Mouse (Mus musculus) neural tube, embryonic 14.5 days (tissue): Measurements from ENCODE around the gene E4f1. TPM values are rescaled to one million over a fixed set of nuclear protein-coding genes. Genes with fewer than 3 reads are reported as not detected.

Experiments
- ATAC-seq: fragments of 200-750 bp; cut with Nextera tagmentation; 2 replicates; pipeline ENCODE4 v1.8.0; 2017; ENCODE audit warnings: low read depth, mild to moderate bottlenecking, moderate TSS enrichment, moderate library complexity
- H3K27ac ChIP-seq: fragments of 300-500 bp; sonication (generic); 2 replicates; pipeline ENCODE4 v1.5.1; 2014; ENCODE audit warnings: low read depth, mild to moderate bottlenecking, control low read depth, low read length, moderate library complexity, mixed read lengths
- H3K27me3 ChIP-seq: fragments of 300-500 bp; sonication (generic); 2 replicates; pipeline ENCODE4 v1.6.1; 2014; ENCODE audit warnings: low read length; ENCODE audit not compliant: control insufficient read depth, insufficient read depth
- H3K36me3 ChIP-seq: fragments of 300-500 bp; sonication (generic); 2 replicates; pipeline ENCODE4 v1.6.1; 2014; ENCODE audit warnings: low read length, mixed read lengths; ENCODE audit not compliant: control insufficient read depth, insufficient read depth
- H3K4me1 ChIP-seq: fragments of 300-500 bp; sonication (generic); 2 replicates; pipeline ENCODE4 v1.6.1; 2014; ENCODE audit warnings: low read length; ENCODE audit not compliant: control insufficient read depth, insufficient read depth
- H3K4me2 ChIP-seq: fragments of 300-500 bp; sonication (generic); 2 replicates; pipeline ENCODE4 v1.6.1; 2014; ENCODE audit warnings: mild to moderate bottlenecking, low read depth, low read length, control low read depth
- H3K4me3 ChIP-seq: fragments of 300-500 bp; sonication (generic); 2 replicates; pipeline ENCODE4 v1.5.1; 2014; ENCODE audit warnings: low read depth, low read length, control low read depth, mixed read lengths
- H3K9ac ChIP-seq: fragments of 300-500 bp; sonication (generic); replicated peaks from 2 replicates; pipeline ENCODE4 v1.6.1; 2014; ENCODE audit warnings: low read depth, mild to moderate bottlenecking, control low read depth, low read length, mixed read lengths
- H3K9me3 ChIP-seq: fragments of 300-500 bp; sonication (generic); 2 replicates; pipeline ENCODE4 v1.6.1; 2016; ENCODE audit warnings: low read length; ENCODE audit not compliant: control insufficient read depth
- WGBS: fragments of 180-500 bp; shearing (Covaris S2); extraction: QIAGEN DNeasy Blood & Tissue Kit; methylation state at CpG from one replicate; pipeline ENCODE4 v1.1.7; 2014; 5-methylcytosine and 5-hydroxymethylcytosine counted together
- polyA plus RNA-seq: library from polyadenylated mRNA; unstranded; fragments of >200 nt; fragmentation: Nextera tagmentation; extraction: Ambion mirVana; gene quantifications from 2 replicates; pipeline ENCODE4 v1.2.1, GENCODE M21; 2014

E4f1 gene
- polyA plus RNA-seq, 1 experiment from 2014 or later, result 36.9 TPM

DNA sequence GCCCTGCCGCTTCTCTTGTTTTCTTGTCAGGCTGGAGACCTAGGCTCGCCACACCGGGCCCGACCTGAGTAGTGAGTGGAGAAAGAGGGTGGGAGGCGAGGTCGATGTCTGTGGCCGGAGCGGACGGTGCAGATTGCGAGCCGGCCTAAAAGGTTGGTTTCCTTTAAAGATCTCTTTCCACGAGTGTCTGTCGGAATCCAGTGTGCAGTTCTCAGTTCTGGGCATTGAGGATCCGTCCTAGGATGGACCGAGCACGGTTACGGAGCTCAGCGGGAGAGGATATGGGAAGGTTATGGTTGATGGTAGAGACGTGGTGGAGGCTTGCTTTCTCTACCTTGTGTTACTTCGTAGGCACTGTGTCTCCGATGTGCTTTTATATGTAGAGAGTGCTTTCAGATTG, 55.1 kb downstream of the E4f1 start:
- no peaks in the 10 kb centered on the region for H3K9me3 ChIP-seq
- H3K36me3 ChIP-seq, result peaks cover 18% of the 10 kb centered on the region
- H3K9ac ChIP-seq, result peak overlapping the region; percentile 94
- H3K4me3 ChIP-seq, result peak overlapping the region; percentile 91
- peak overlapping the region; percentile 92 for H3K27ac ChIP-seq
- H3K4me1 ChIP-seq, result peaks cover 20% of the 10 kb centered on the region; the same call in 1 of the 2 replicates
- peak overlapping the region; percentile 93 for H3K4me2 ChIP-seq
- 1% methylated on average over 21 of the region's 21 CpGs for WGBS
- H3K27me3 ChIP-seq, result no peaks in the 10 kb centered on the region
- ATAC-seq, result no peak

DNA sequence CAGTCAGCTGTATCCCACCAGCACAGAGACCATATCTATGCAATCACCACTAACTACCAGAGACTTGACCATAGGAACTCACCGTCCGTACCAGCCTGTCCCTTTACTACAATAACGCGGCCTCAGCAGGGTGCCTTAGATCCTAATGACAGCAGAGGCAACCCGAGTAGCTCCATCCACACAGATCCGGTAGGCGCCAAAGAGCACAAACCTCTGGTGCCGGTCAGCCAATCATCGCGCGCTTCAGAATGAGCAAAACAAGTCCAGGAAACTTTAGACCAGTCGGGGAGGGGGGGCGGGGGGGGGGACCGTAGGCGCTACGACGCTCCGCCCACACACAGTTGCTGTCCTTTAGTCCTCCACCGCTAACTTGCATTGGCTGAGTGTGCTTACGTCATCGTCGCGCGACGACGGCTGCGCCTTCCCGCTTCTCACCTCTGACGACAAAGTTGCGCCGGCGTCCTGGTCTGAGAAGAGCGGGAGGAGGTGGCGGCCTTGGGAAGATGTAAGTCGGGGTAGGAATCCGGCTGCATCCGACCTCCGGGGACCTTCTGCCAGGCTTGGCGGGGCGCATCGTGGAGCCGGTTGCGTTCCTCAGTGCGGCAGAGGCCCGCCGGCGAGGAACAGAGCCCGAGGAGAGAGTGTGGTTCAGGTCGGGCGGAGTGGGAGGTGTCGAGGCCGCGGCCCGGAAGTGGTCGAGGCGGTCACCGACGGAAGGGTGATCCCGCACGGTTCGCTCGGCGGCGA, 55.7 kb downstream of the E4f1 start, which contains the start of gene Rnps1:
Rnps1 (plus strand) TSS at position 336 of the 747 bp plus-strand sequence.
- peak; percentile 97 for ATAC-seq
- H3K36me3 ChIP-seq, result peaks cover 19% of the 10 kb centered on the region
- peaks cover 20% of the 10 kb centered on the region; the same call in 1 of the 2 replicates for H3K4me1 ChIP-seq

DNA sequence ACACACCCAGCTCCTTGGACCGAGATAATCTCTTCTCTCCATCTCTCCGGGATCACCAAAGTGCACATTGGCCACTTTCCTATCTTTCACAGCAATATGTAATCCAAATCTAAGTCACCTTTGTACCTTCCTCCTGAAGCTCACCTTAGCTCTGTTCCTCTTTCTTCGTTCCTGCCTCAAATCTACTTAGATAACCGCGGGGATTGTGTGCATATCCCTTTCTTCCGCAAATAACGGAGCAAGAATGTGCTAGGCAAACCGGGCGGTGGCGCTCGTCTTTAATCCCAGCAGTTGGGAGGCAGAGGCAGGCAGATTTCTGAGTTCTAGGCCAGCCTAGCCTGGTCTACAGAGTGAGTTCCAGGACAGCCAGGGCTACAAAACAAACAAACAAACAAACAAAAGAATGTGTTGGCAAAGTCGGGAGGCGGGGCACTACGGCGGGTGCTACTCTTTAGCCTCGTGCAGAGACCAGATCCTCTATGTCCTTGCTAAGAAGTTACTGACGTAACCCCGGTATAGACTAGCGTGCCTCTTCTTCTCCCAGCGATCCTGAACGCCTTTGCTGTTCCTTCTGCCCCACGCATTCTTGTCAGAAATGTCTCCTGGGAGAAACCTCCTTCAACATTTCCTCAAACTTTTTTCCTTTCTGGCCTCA, 56.4 kb downstream of the E4f1 start:
- peak overlapping the region; percentile 93 for H3K4me2 ChIP-seq
- H3K4me1 ChIP-seq, result peaks cover 20% of the 10 kb centered on the region; the same call in 1 of the 2 replicates
- H3K36me3 ChIP-seq, result peaks cover 20% of the 10 kb centered on the region
- peak overlapping the region; percentile 77 for H3K27ac ChIP-seq
- peak overlapping the region; percentile 62 for H3K9ac ChIP-seq
- WGBS, result 35% methylated on average over 22 of the region's 22 CpGs
- H3K9me3 ChIP-seq, result no peaks in the 10 kb centered on the region
- peak overlapping the region; percentile 91 for H3K4me3 ChIP-seq
- no peaks in the 10 kb centered on the region for H3K27me3 ChIP-seq
- ATAC-seq, result 0 out of 2 replicates have a peak, but pooled peaks have one; percentile 18

More for the DNA sequence above, 55.7 kb downstream of the E4f1 start, which contains the start of gene Rnps1:
- H3K9me3 ChIP-seq, result no peaks in the 10 kb centered on the region
- H3K9ac ChIP-seq, result peak within 1 kb of the TSS; percentile 94
- no peaks in the 10 kb centered on the region for H3K27me3 ChIP-seq
- under 1% methylated on average over 64 of the region's 64 CpGs for WGBS
- H3K27ac ChIP-seq, result peak within 1 kb of the TSS; percentile 92
- peak within 1 kb of the TSS; percentile 91 for H3K4me3 ChIP-seq
- peak within 1 kb of the TSS; percentile 93 for H3K4me2 ChIP-seq

- no peak overlapping the region for H3K9ac ChIP-seq
- no peaks in the 10 kb centered on the region for H3K27me3 ChIP-seq
- H3K9me3 ChIP-seq, result no peaks in the 10 kb centered on the region
- no peak for ATAC-seq
- 91% methylated on average over 12 of the region's 12 CpGs for WGBS
- no peaks in the 10 kb centered on the region for H3K4me1 ChIP-seq
- no peak overlapping the region for H3K4me2 ChIP-seq
- H3K36me3 ChIP-seq, result peaks cover 57% of the 10 kb centered on the region
- H3K27ac ChIP-seq, result no peak overlapping the region
- H3K4me3 ChIP-seq, result no peak overlapping the region
Measured at GRCm38 (mm10) chr17:24407116-24407803, 62.9 kb downstream of the E4f1 start.

GRCm38 (mm10) chr17:24402371-24402770, 67.7 kb downstream of the E4f1 start:
- WGBS, result 89% methylated on average over 3 of the region's 3 CpGs
- no peak for ATAC-seq
- no peaks in the 10 kb centered on the region for H3K27me3 ChIP-seq

DNA sequence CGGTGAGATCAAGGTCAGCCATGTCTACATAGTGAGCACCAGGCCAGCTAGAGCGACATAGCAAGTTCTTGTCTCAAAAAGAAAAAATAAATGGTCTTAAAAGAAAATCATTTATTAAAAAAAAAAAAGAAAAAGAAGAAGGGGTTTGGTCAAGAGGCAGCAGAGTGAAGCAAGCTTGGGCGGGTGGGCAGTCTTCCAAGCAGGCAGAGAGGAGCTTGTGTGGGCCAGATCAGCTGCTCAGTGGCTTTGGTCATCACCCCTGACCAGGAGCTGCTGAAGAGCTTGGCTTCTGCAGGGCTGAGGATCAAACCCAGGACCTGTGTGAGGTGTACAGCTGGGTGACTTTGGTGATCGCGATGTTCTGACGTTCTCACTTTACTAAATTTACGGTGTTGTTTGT, 75.7 kb downstream of the E4f1 start:
- ATAC-seq, result no peak
- Histone ChIP-seq H3K9ac (no peak overlapping the region), H3K36me3 (peaks cover 32% of the 10 kb centered on the region), H3K27ac (no peak overlapping the region), H3K4me3 (no peak overlapping the region), H3K4me2 (no peak overlapping the region), H3K4me1 (no peaks in the 10 kb centered on the region), H3K9me3 (no peaks in the 10 kb centered on the region), H3K27me3 (no peaks in the 10 kb centered on the region)
- 91% methylated on average over 7 of the region's 7 CpGs for WGBS

More at GRCm38 (mm10) chr17:24402371-24402770, 67.7 kb downstream of the E4f1 start:
- no peaks in the 10 kb centered on the region for H3K9me3 ChIP-seq
- H3K9ac ChIP-seq, result no peak overlapping the region
- H3K4me3 ChIP-seq, result no peak overlapping the region
- no peak overlapping the region for H3K4me2 ChIP-seq
- no peaks in the 10 kb centered on the region for H3K4me1 ChIP-seq
- peaks cover 77% of the 10 kb centered on the region for H3K36me3 ChIP-seq
- H3K27ac ChIP-seq, result no peak overlapping the region

Other genes with a start within 250 kb of the E4f1 start
- 10.0 and 11.2 TPM in 2 replicates for gene Tedc2, start 249.5 kb downstream of the E4f1 start, polyA plus RNA-seq
- gene Ccnf, start 218.8 kb downstream of the E4f1 start, polyA plus RNA-seq, result 7.0 and 11.1 TPM in 2 replicates
- 0.68 and 0.87 TPM in 2 replicates for gene Abca17, start 119.2 kb downstream of the E4f1 start, polyA plus RNA-seq
- 33.0 and 37.1 TPM in 2 replicates for gene Abca3, start 118.4 kb downstream of the E4f1 start, polyA plus RNA-seq
- gene Rnps1, start 55.7 kb downstream of the E4f1 start, polyA plus RNA-seq, result 285 and 287 TPM in 2 replicates
- 44.2 and 49.9 TPM in 2 replicates for gene Eci1, start 43.7 kb downstream of the E4f1 start, polyA plus RNA-seq
- gene Dnase1l2, start 27.2 kb downstream of the E4f1 start, polyA plus RNA-seq, result 6.5 and 7.5 TPM in 2 replicates
- 73.3 and 75.4 TPM in 2 replicates for gene Pgp, start 79 bp upstream of the E4f1 start, polyA plus RNA-seq
- 0.68 TPM in 1 of 2 replicates, not detected in the other for gene Bricd5, start 3.6 kb upstream of the E4f1 start, polyA plus RNA-seq
- 36.2 and 38.0 TPM in 2 replicates for gene Mlst8, start 8.8 kb upstream of the E4f1 start, polyA plus RNA-seq
- gene Caskin1, start 18.3 kb upstream of the E4f1 start, polyA plus RNA-seq, result 44.9 and 52.2 TPM in 2 replicates
- gene Traf7, start 57.6 kb upstream of the E4f1 start, polyA plus RNA-seq, result 74.2 and 76.6 TPM in 2 replicates
- 1.8 and 5.7 TPM in 2 replicates for gene Rab26, start 63.9 kb upstream of the E4f1 start, polyA plus RNA-seq
- 30.8 and 37.5 TPM in 2 replicates for gene Pkd1, start 79.5 kb upstream of the E4f1 start, polyA plus RNA-seq
- gene Tsc2, start 162.3 kb upstream of the E4f1 start, polyA plus RNA-seq, result 74.7 and 87.7 TPM in 2 replicates
- gene Nthl1, start 162.4 kb upstream of the E4f1 start, polyA plus RNA-seq, result 6.8 and 7.3 TPM in 2 replicates
- gene Slc9a3r2, start 180.0 kb upstream of the E4f1 start, polyA plus RNA-seq, result 49.3 and 52.6 TPM in 2 replicates
- gene Npw, start 188.1 kb upstream of the E4f1 start, polyA plus RNA-seq, result not detected in 2 replicates
- gene Zfp598, start 199.4 kb upstream of the E4f1 start, polyA plus RNA-seq, result 22.6 and 24.5 TPM in 2 replicates
- 154 and 196 TPM in 2 replicates for gene Syngr3, start 219.6 kb upstream of the E4f1 start, polyA plus RNA-seq
- gene Gfer, start 225.8 kb upstream of the E4f1 start, polyA plus RNA-seq, result 37.0 and 40.1 TPM in 2 replicates
- gene Noxo1, start 225.9 kb upstream of the E4f1 start, polyA plus RNA-seq, result 1.3 and 3.3 TPM in 2 replicates
- gene Tbl3, start 237.3 kb upstream of the E4f1 start, polyA plus RNA-seq, result 59.9 and 70.1 TPM in 2 replicates
- not detected in 2 replicates for gene Rnf151, start 247.8 kb upstream of the E4f1 start, polyA plus RNA-seq
- 742 and 744 TPM in 2 replicates for gene Rps2, start 247.8 kb upstream of the E4f1 start, polyA plus RNA-seq